24 mouse cellular contexts compared by ENCODE assay signal in genomic region chr7:82465437-82465836, GRCm38 (mm10).
A peak's percentile ranks its signal among the peaks of the same experiment; 100 is the strongest.
DNase-seq lines count a peak whose midpoint lies in the region; ATAC-seq and TF ChIP-seq lines count a peak whose summit lies in the region.
"Had no signal": no experiment of that assay in that cellular context is flagged by ENCODE, and none has a peak within 500 bp of the region (broad histone marks: within the 10 kb centered on the region; RNA-seq: fewer than 3 reads in every experiment).

No protein-coding gene starts in this region.

- no peaks in the 10 kb centered on the region for H3K27me3 ChIP-seq in forebrain, embryonic 14.5 days (replicated peaks; ENCODE audit: control insufficient read depth, insufficient read depth, low read length)
- H3K27me3 ChIP-seq in forebrain, embryonic 11.5 days (ENCODE audit: control insufficient read depth, insufficient read depth, low read length): no peaks in the 10 kb centered on the region
- H3K27me3 ChIP-seq in stomach, postnatal 0 days (ENCODE audit: control insufficient read depth, insufficient read depth, low read length): no peaks in the 10 kb centered on the region
- H3K27me3 ChIP-seq: kidney, embryonic 15.5 days; neural tube, embryonic 13.5 days had no signal

- no peaks in the 10 kb centered on the region for H3K36me3 ChIP-seq in forebrain, embryonic 14.5 days (ENCODE audit: control insufficient read depth, insufficient read depth, low read length)
- no peaks in the 10 kb centered on the region for H3K36me3 ChIP-seq in forebrain, embryonic 11.5 days (ENCODE audit: control insufficient read depth, insufficient read depth, low read length)
- H3K36me3 ChIP-seq in stomach, postnatal 0 days (ENCODE audit: control insufficient read depth, insufficient read depth, low read length): no peaks in the 10 kb centered on the region
- H3K36me3 ChIP-seq: forebrain, embryonic 10.5 days; hindbrain, embryonic 10.5 days; kidney, embryonic 15.5 days; limb, embryonic 10.5 days; neural tube, embryonic 13.5 days had no signal

- no peaks in the 10 kb centered on the region for H3K9me3 ChIP-seq in forebrain, embryonic 14.5 days (replicated peaks; ENCODE audit: control insufficient read depth, low read length)
- H3K9me3 ChIP-seq in forebrain, embryonic 11.5 days (ENCODE audit: control insufficient read depth, low read length): no peaks in the 10 kb centered on the region
- H3K9me3 ChIP-seq in stomach, postnatal 0 days (ENCODE audit: control insufficient read depth, low read length): no peaks in the 10 kb centered on the region
- H3K9me3 ChIP-seq: forebrain, embryonic 10.5 days; hindbrain, embryonic 10.5 days; kidney, embryonic 15.5 days; limb, embryonic 10.5 days; neural tube, embryonic 13.5 days had no signal

- H3K4me2 ChIP-seq in forebrain, embryonic 14.5 days (ENCODE audit: low read length): no peak overlapping the region
- H3K4me2 ChIP-seq in forebrain, embryonic 11.5 days (ENCODE audit: low read depth, low read length, severe bottlenecking): no peak overlapping the region
- H3K4me2 ChIP-seq in stomach, postnatal 0 days (replicated peaks; ENCODE audit: low read depth): no peak overlapping the region
- H3K4me2 ChIP-seq: heart, embryonic 11.5 days; kidney, embryonic 15.5 days; neural tube, embryonic 13.5 days had no signal

- H3K27ac ChIP-seq in forebrain, embryonic 14.5 days (ENCODE audit: low read depth, low read length): no peak overlapping the region
- H3K27ac ChIP-seq in forebrain, embryonic 11.5 days (ENCODE audit: low read depth, low read length): no peak overlapping the region
- no peak overlapping the region for H3K27ac ChIP-seq in layer of hippocampus, adult 2 months
- no peak overlapping the region for H3K27ac ChIP-seq in stomach, postnatal 0 days (replicated peaks)
- H3K27ac ChIP-seq: forebrain, embryonic 10.5 days; hindbrain, embryonic 10.5 days; hindbrain, postnatal 0 days; kidney, embryonic 15.5 days; limb, embryonic 10.5 days; macrophage; neural tube, embryonic 13.5 days had no signal

- no peak overlapping the region for H3K4me3 ChIP-seq in forebrain, embryonic 14.5 days (ENCODE audit: low read depth, low read length)
- no peak overlapping the region for H3K4me3 ChIP-seq in forebrain, embryonic 11.5 days (ENCODE audit: low read depth, low read length)
- H3K4me3 ChIP-seq in layer of hippocampus, adult 2 months: no peak overlapping the region
- no peak overlapping the region for H3K4me3 ChIP-seq in stomach, postnatal 0 days (ENCODE audit: low read depth, low read length)
- H3K4me3 ChIP-seq: forebrain, embryonic 10.5 days; hindbrain, embryonic 10.5 days; kidney, embryonic 15.5 days; limb, embryonic 10.5 days; myocyte; neural tube, embryonic 13.5 days had no signal

- ATAC-seq in forebrain, embryonic 14.5 days: no peak
- no peak for ATAC-seq in forebrain, embryonic 11.5 days (replicated peaks; ENCODE audit: low FRiP score)
- ATAC-seq in stomach, postnatal 0 days (ENCODE audit: low FRiP score, low TSS enrichment): no peak
- ATAC-seq: CD4-positive, CD25-positive, alpha-beta regulatory T cell, adult 4 months; hindbrain, postnatal 0 days; midbrain, embryonic 16.5 days had no signal

- peak; percentile 18; the same call in 1 of the 2 replicates for TF ChIP-seq CTCF in layer of hippocampus, adult 2 months (conservative IDR thresholded peaks at IDR 0.05)
- TF ChIP-seq CTCF in stomach, postnatal 0 days (IDR thresholded peaks at IDR 0.05; ENCODE audit: low read depth): peak; percentile 56

- DNase-seq in forebrain, embryonic 14.5 days (ENCODE audit: low spot score): peak; percentile 14
- DNase-seq in forebrain, embryonic 11.5 days (ENCODE audit: low spot score): no peak
- no peak for DNase-seq in layer of hippocampus, adult 2 months (ENCODE audit: low spot score in 2 of 2)
- DNase-seq in layer of hippocampus, adult 18-20 months (ENCODE audit: low spot score in 2 of 2): no peak
- peak; percentile 3 for DNase-seq in thymus, postnatal 25 days
- DNase-seq in thymus, postnatal 0 days (ENCODE audit: low spot score): no peak
- peak; percentile 21 for DNase-seq in stomach, postnatal 0 days (ENCODE audit: low spot score)
- no peak for DNase-seq in ovary, postnatal 10 days (ENCODE audit: low spot score)
- DNase-seq: cerebellum, adult 11-12 months; gastrocnemius, postnatal 10 days; heart, postnatal 10 days; kidney, adult 11 months; liver had no signal

- TF ChIP-seq EP300 in stomach, postnatal 0 days (optimal IDR thresholded peaks at IDR 0.05): no peak

- H3K9ac ChIP-seq in forebrain, embryonic 14.5 days (ENCODE audit: low read length): no peak overlapping the region
- H3K9ac ChIP-seq in forebrain, embryonic 11.5 days (ENCODE audit: low read length): no peak overlapping the region
- H3K9ac ChIP-seq in stomach, postnatal 0 days (ENCODE audit: low read length): no peak overlapping the region
- H3K9ac ChIP-seq: kidney, embryonic 15.5 days; neural tube, embryonic 13.5 days had no signal

- H3K4me1 ChIP-seq in forebrain, embryonic 14.5 days (ENCODE audit: control insufficient read depth, insufficient read depth, low read length): no peaks in the 10 kb centered on the region
- H3K4me1 ChIP-seq in forebrain, embryonic 11.5 days (replicated peaks; ENCODE audit: control insufficient read depth, insufficient read depth, low read length): no peaks in the 10 kb centered on the region
- H3K4me1 ChIP-seq in stomach, postnatal 0 days (replicated peaks; ENCODE audit: control insufficient read depth, insufficient read depth): no peaks in the 10 kb centered on the region
- H3K4me1 ChIP-seq: forebrain, embryonic 10.5 days; hindbrain, embryonic 10.5 days; kidney, embryonic 15.5 days; limb, embryonic 10.5 days; neural tube, embryonic 13.5 days had no signal

- 55% methylated on average over 6 of the region's 6 CpGs for WGBS in forebrain, embryonic 14.5 days
- WGBS in forebrain, embryonic 11.5 days: 68% methylated on average over 6 of the region's 6 CpGs
- WGBS in stomach, postnatal 0 days: 62% methylated on average over 6 of the region's 6 CpGs

Comparison
In these comparisons a context has a peak if more than half of its experiments do, and no peak if none do; other contexts are left out.
1. DNase-seq: peak in forebrain, embryonic 14.5 days (single experiment), thymus, postnatal 25 days (single experiment) and stomach, postnatal 0 days (single experiment); none in forebrain, embryonic 11.5 days (single experiment), layer of hippocampus, adult 2 months (0 of 2), layer of hippocampus, adult 18-20 months (0 of 2), thymus, postnatal 0 days (single experiment) and ovary, postnatal 10 days (single experiment).